In genomic region chr3:89131816-89132215, GRCm38 (mm10) we compare ENCODE assay signal across 9 mouse cellular contexts. TPM values are rescaled to one million over a fixed set of nuclear protein-coding genes. Genes with fewer than 3 reads are reported as not detected.
A peak's percentile ranks its signal among the peaks of the same experiment; 100 is the strongest.
DNase-seq lines count a peak whose midpoint lies in the region; ATAC-seq lines count a peak whose summit lies in the region.
"Had no signal": no experiment of that assay in that cellular context is flagged by ENCODE, and none has a peak within 500 bp of the region (broad histone marks: within the 10 kb centered on the region; RNA-seq: fewer than 3 reads in every experiment).

No protein-coding gene starts in this region.

- H3K9ac ChIP-seq in heart, embryonic 16.5 days (ENCODE audit: low read length), result no peak overlapping the region; the same call in 1 of the 2 replicates
- H3K9ac ChIP-seq in forebrain, embryonic 11.5 days (ENCODE audit: low read length), result no peak overlapping the region
- peak overlapping the region; percentile 64; the same call in 1 of the 2 replicates for H3K9ac ChIP-seq in midbrain, embryonic 16.5 days (ENCODE audit: low read depth, low read length)

- H3K4me3 ChIP-seq in heart, embryonic 16.5 days (ENCODE audit: low read length), result peak overlapping the region; percentile 41
- peak overlapping the region; percentile 24; the same call in 1 of the 2 replicates for H3K4me3 ChIP-seq in forebrain, embryonic 11.5 days (ENCODE audit: low read depth, low read length)
- peak overlapping the region; percentile 34; the same call in 1 of the 2 replicates for H3K4me3 ChIP-seq in midbrain, embryonic 16.5 days (ENCODE audit: low read depth, low read length)

- no peak overlapping the region for H3K27ac ChIP-seq in heart, embryonic 16.5 days (ENCODE audit: low read length)
- H3K27ac ChIP-seq in forebrain, embryonic 11.5 days (ENCODE audit: low read depth, low read length), result no peak overlapping the region
- H3K27ac ChIP-seq in midbrain, embryonic 16.5 days (ENCODE audit: low read length), result no peak overlapping the region

- peaks cover 3% of the 10 kb centered on the region; the same call in 1 of the 2 replicates for H3K4me1 ChIP-seq in heart, embryonic 16.5 days (ENCODE audit: control insufficient read depth, insufficient read depth, low read length)
- no peaks in the 10 kb centered on the region; the same call in 1 of the 2 replicates for H3K4me1 ChIP-seq in forebrain, embryonic 11.5 days (replicated peaks; ENCODE audit: control insufficient read depth, insufficient read depth, low read length)
- H3K4me1 ChIP-seq in midbrain, embryonic 16.5 days (ENCODE audit: control insufficient read depth, insufficient read depth, low read length), result peaks cover 5% of the 10 kb centered on the region

- DNase-seq in heart, adult 11 months, result no peak
- peak; percentile 18 for DNase-seq in forebrain, embryonic 11.5 days (ENCODE audit: low spot score)
- DNase-seq in left cerebral cortex, adult 11 months (ENCODE audit: low spot score), result peak; percentile 59
- DNase-seq in urinary bladder, postnatal 36 days (ENCODE audit: low spot score in 2 of 2), result no peak
- no peak for DNase-seq in thymus, adult 18-20 months
- DNase-seq in gastrocnemius, postnatal 4 days (ENCODE audit: low spot score in 2 of 2), result no peak

- H3K27me3 ChIP-seq in heart, embryonic 16.5 days (ENCODE audit: control insufficient read depth, insufficient read depth, low read length), result 0 out of 2 replicates have a peak, but pooled peaks cover 4% of the 10 kb centered on the region
- no peaks in the 10 kb centered on the region for H3K27me3 ChIP-seq in forebrain, embryonic 11.5 days (ENCODE audit: control insufficient read depth, insufficient read depth, low read length)
- H3K27me3 ChIP-seq in midbrain, embryonic 16.5 days (ENCODE audit: control insufficient read depth, insufficient read depth, low read depth, low read length), result no peaks in the 10 kb centered on the region

- no peak for ATAC-seq in heart, embryonic 16.5 days (replicated peaks; ENCODE audit: extremely low read depth, insufficient read depth, low FRiP score)
- ATAC-seq in forebrain, embryonic 11.5 days (replicated peaks; ENCODE audit: low FRiP score), result no peak
- no peak for ATAC-seq in midbrain, embryonic 16.5 days

- peak overlapping the region; percentile 70 for H3K4me2 ChIP-seq in heart, embryonic 16.5 days (ENCODE audit: low read depth, low read length)
- peak overlapping the region; percentile 51 for H3K4me2 ChIP-seq in forebrain, embryonic 11.5 days (ENCODE audit: low read depth, low read length, severe bottlenecking)
- peak overlapping the region; percentile 68 for H3K4me2 ChIP-seq in midbrain, embryonic 16.5 days (ENCODE audit: low read length)

- no peaks in the 10 kb centered on the region for H3K36me3 ChIP-seq in heart, embryonic 16.5 days (ENCODE audit: control insufficient read depth, insufficient read depth)
- no peaks in the 10 kb centered on the region for H3K36me3 ChIP-seq in forebrain, embryonic 11.5 days (ENCODE audit: control insufficient read depth, insufficient read depth, low read length)
- H3K36me3 ChIP-seq in midbrain, embryonic 16.5 days (ENCODE audit: control insufficient read depth, insufficient read depth, low read length), result no peaks in the 10 kb centered on the region

- no peaks in the 10 kb centered on the region for H3K9me3 ChIP-seq in heart, embryonic 16.5 days (replicated peaks; ENCODE audit: control insufficient read depth, low read length)
- no peaks in the 10 kb centered on the region for H3K9me3 ChIP-seq in forebrain, embryonic 11.5 days (ENCODE audit: control insufficient read depth, low read length)
- no peaks in the 10 kb centered on the region for H3K9me3 ChIP-seq in midbrain, embryonic 16.5 days (replicated peaks; ENCODE audit: control insufficient read depth, low read length, poor library complexity, severe bottlenecking)

- 45% methylated on average over 4 of the region's 4 CpGs for WGBS in heart, embryonic 16.5 days
- 50% methylated on average over 4 of the region's 4 CpGs for WGBS in forebrain, embryonic 11.5 days
- 37% methylated on average over 4 of the region's 4 CpGs for WGBS in midbrain, embryonic 16.5 days

RNA-seq across cellular contexts. Expression of gene Pklr, which starts 4.1 kb away (rescaled TPM):
- polyA plus RNA-seq in heart, embryonic 16.5 days (2015; fragmentation: Nextera tagmentation; extraction: Ambion mirVana), result 0.20 and 0.64 TPM in 2 replicates
- polyA plus RNA-seq in forebrain, embryonic 11.5 days (2014; fragmentation: Nextera tagmentation; extraction: Ambion mirVana), result 2.1 and 2.8 TPM in 2 replicates
- polyA plus RNA-seq in midbrain, embryonic 16.5 days (2015; fragmentation: Nextera tagmentation; extraction: Ambion mirVana), result 0.30 TPM in 1 of 2 replicates, not detected in the other
- total RNA-seq in gastrocnemius, postnatal 4 days (2021), result 1 to 10 TPM in 1 of 2 experiments, not detected in 1; 1.1 TPM
- total RNA-seq: CH12.LX had no signal

RNA-seq across cellular contexts. Expression of gene Hcn3, which starts 28.2 kb away (rescaled TPM):
- polyA plus RNA-seq in heart, embryonic 16.5 days (2015; fragmentation: Nextera tagmentation; extraction: Ambion mirVana), result 0.70 and 0.76 TPM in 2 replicates
- 6.3 and 6.7 TPM in 2 replicates for polyA plus RNA-seq in forebrain, embryonic 11.5 days (2014; fragmentation: Nextera tagmentation; extraction: Ambion mirVana)
- 59.1 and 65.9 TPM in 2 replicates for polyA plus RNA-seq in midbrain, embryonic 16.5 days (2015; fragmentation: Nextera tagmentation; extraction: Ambion mirVana)
- under 1 TPM; 0.39 to 0.91 TPM for total RNA-seq in gastrocnemius, postnatal 4 days (2021)

RNA-seq across cellular contexts. Expression of gene Fdps, which starts 30.1 kb away (rescaled TPM):
- polyA plus RNA-seq in heart, embryonic 16.5 days (2015; fragmentation: Nextera tagmentation; extraction: Ambion mirVana), result 103 and 116 TPM in 2 replicates
- 332 and 356 TPM in 2 replicates for polyA plus RNA-seq in forebrain, embryonic 11.5 days (2014; fragmentation: Nextera tagmentation; extraction: Ambion mirVana)
- polyA plus RNA-seq in midbrain, embryonic 16.5 days (2015; fragmentation: Nextera tagmentation; extraction: Ambion mirVana), result 512 and 577 TPM in 2 replicates
- total RNA-seq in gastrocnemius, postnatal 4 days (2021), result 10 to 100 TPM; 61.4 to 80.2 TPM

RNA-seq across cellular contexts. Expression of gene Gm43738, which starts 30.9 kb away (rescaled TPM):
- not detected in 2 replicates for polyA plus RNA-seq in heart, embryonic 16.5 days (2015; fragmentation: Nextera tagmentation; extraction: Ambion mirVana)
- polyA plus RNA-seq in forebrain, embryonic 11.5 days (2014; fragmentation: Nextera tagmentation; extraction: Ambion mirVana), result not detected in 2 replicates
- polyA plus RNA-seq in midbrain, embryonic 16.5 days (2015; fragmentation: Nextera tagmentation; extraction: Ambion mirVana), result 0.14 TPM in 1 of 2 replicates, not detected in the other
- not detected for total RNA-seq in gastrocnemius, postnatal 4 days (2021)
- total RNA-seq: CH12.LX had no signal

RNA-seq across cellular contexts. Expression of gene Clk2, which starts 32.8 kb away (rescaled TPM):
- 15.9 and 17.9 TPM in 2 replicates for polyA plus RNA-seq in heart, embryonic 16.5 days (2015; fragmentation: Nextera tagmentation; extraction: Ambion mirVana)
- polyA plus RNA-seq in forebrain, embryonic 11.5 days (2014; fragmentation: Nextera tagmentation; extraction: Ambion mirVana), result 34.7 and 40.8 TPM in 2 replicates
- 15.9 and 19.7 TPM in 2 replicates for polyA plus RNA-seq in midbrain, embryonic 16.5 days (2015; fragmentation: Nextera tagmentation; extraction: Ambion mirVana)
- 10 to 100 TPM; 31.1 to 39.0 TPM for total RNA-seq in gastrocnemius, postnatal 4 days (2021)

Comparison
In these comparisons a context has a peak if more than half of its experiments do, and no peak if none do; other contexts are left out.
1. DNase-seq: peak in forebrain, embryonic 11.5 days (single experiment) and left cerebral cortex, adult 11 months (single experiment); none in heart, adult 11 months (single experiment), urinary bladder, postnatal 36 days (0 of 2), thymus, adult 18-20 months (0 of 2) and gastrocnemius, postnatal 4 days (0 of 2).
2. Peak in every context shown above with its lines, with median percentiles within 50 percentile points of each other: H3K4me2 ChIP-seq and H3K4me3 ChIP-seq.